Mouse (Mus musculus): ENCODE data around the gene Itpr1.

- TF ChIP-seq POLR2A (IDR thresholded peaks at IDR 0.05; ENCODE audit: low read depth, low read length) (no peak), CTCF (IDR thresholded peaks at IDR 0.05; ENCODE audit: extremely low read depth, insufficient read length, insufficient replicate concordance, low read depth, low read length) (no peak)
These were observed 38.7 kb upstream of the Itpr1 start for GRCm38 (mm10) chr6:108174181-108174580.
